Mouse (Mus musculus) layer of hippocampus, postnatal 14 days (tissue): ENCODE data around the gene Ptdss2. TPM values are rescaled to one million over a fixed set of nuclear protein-coding genes. Genes with fewer than 3 reads are reported as not detected.

ENCODE experiments used
- DNase-seq, 2 experiments: peaks; one replicate each; pipeline ENCODE4 v3.0.0; 2021 to 2022; ENCODE audit warnings: low spot score in 2 of 2, mixed read lengths in 1 of 2
- long read RNA-seq, 2 experiments: library from polyadenylated mRNA; stranded (forward); transcript quantifications; one replicate each; pipeline ENCODE4 v2.0.0; 2021
- total RNA-seq, 2 experiments: library from RNA; stranded (reverse); gene quantifications; 2 replicates each; pipeline ENCODE4 v1.2.3; 2021

The Ptdss2 gene
- total RNA-seq: 10 to 100 TPM; 67.8 to 71.3 TPM
- long read RNA-seq, experiment 1, transcript Ptdss2-201 (12 exons, 3,624 nt): major isoform, 35 of 52 reads
- long read RNA-seq, experiment 1, partial matches to known transcripts: 0 of 52 reads
- long read RNA-seq, experiment 1, other reads (novel, unspliced or antisense): 12 of 52 reads
- long read RNA-seq, experiment 2, transcript Ptdss2-201 (12 exons, 3,624 nt): major isoform, 51 of 67 reads
- long read RNA-seq, experiment 2, partial matches to known transcripts: 4 of 67 reads
- long read RNA-seq, experiment 2, other reads (novel, unspliced or antisense): 9 of 67 reads

GRCm38 (mm10) chr7:141122245-141122644 is at the start of gene Ptdss2:
Gene Ptdss2, plus strand, starts transcription at chr7:141122382.
- no peak for DNase-seq

- DNase-seq: no peak
Measured at GRCm38 (mm10) chr7:141073782-141074181, 48.4 kb upstream of the Ptdss2 start.

- no peak for DNase-seq
Measured at GRCm38 (mm10) chr7:141077841-141078240, 44.3 kb upstream of the Ptdss2 start, which contains the start of gene Pkp3. Gene Pkp3, plus strand, starts transcription at chr7:141078218.

GRCm38 (mm10) chr7:141078876-141079275 is 43.3 kb upstream of the Ptdss2 start:
- DNase-seq: no peak

- no peak for DNase-seq
Measured at GRCm38 (mm10) chr7:141079481-141080449, 42.4 kb upstream of the Ptdss2 start.

GRCm38 (mm10) chr7:141087894-141088293 is 34.3 kb upstream of the Ptdss2 start:
- DNase-seq: no peak

- no peak for DNase-seq
Measured at GRCm38 (mm10) chr7:141088473-141088872, 33.7 kb upstream of the Ptdss2 start.

GRCm38 (mm10) chr7:141090228-141090627 is 32.0 kb upstream of the Ptdss2 start:
- no peak for DNase-seq

- DNase-seq: peak in 1 of 2 experiments; percentile 41
Measured at GRCm38 (mm10) chr7:141092051-141092735, 30.0 kb upstream of the Ptdss2 start.

GRCm38 (mm10) chr7:141093950-141094349 is 28.2 kb upstream of the Ptdss2 start:
- DNase-seq: no peak

GRCm38 (mm10) chr7:141094487-141095205 is 27.5 kb upstream of the Ptdss2 start:
- DNase-seq: no peak

GRCm38 (mm10) chr7:141096021-141096420 is 26.2 kb upstream of the Ptdss2 start:
- DNase-seq: no peak

- no peak for DNase-seq
Measured at GRCm38 (mm10) chr7:141096649-141097056, 25.5 kb upstream of the Ptdss2 start.

GRCm38 (mm10) chr7:141097177-141097576 is 25.0 kb upstream of the Ptdss2 start:
- DNase-seq: no peak

- DNase-seq: peak in 1 of 2 experiments; percentile 13
Measured at GRCm38 (mm10) chr7:141099911-141100691, 22.1 kb upstream of the Ptdss2 start, which contains the start of gene Sigirr. Gene Sigirr, minus strand, starts transcription at chr7:141100572.

- no peak for DNase-seq
Measured at GRCm38 (mm10) chr7:141103161-141103560, 19.0 kb upstream of the Ptdss2 start.

GRCm38 (mm10) chr7:141115874-141116273 is 6.3 kb upstream of the Ptdss2 start:
- no peak for DNase-seq

GRCm38 (mm10) chr7:141117636-141118035 is 4.5 kb upstream of the Ptdss2 start, which contains the start of gene Ano9:
Gene Ano9, minus strand, starts transcription at chr7:141117806.
- no peak for DNase-seq

GRCm38 (mm10) chr7:141119487-141119886 is 2.7 kb upstream of the Ptdss2 start:
- DNase-seq: no peak

GRCm38 (mm10) chr7:141120605-141121004 is 1.6 kb upstream of the Ptdss2 start:
- DNase-seq: no peak
